Mouse (Mus musculus) forebrain, embryonic 12.5 days (tissue): ENCODE measurements around the gene Tcf7l2. TPM values are rescaled to one million over a fixed set of nuclear protein-coding genes. Genes with fewer than 3 reads are reported as not detected.

ENCODE experiments used
- ATAC-seq: fragments of 200-750 bp; cut with Nextera tagmentation; 2 replicates; pipeline ENCODE4 v1.8.0; 2017; ENCODE audit warnings: moderate TSS enrichment; ENCODE audit not compliant: low FRiP score
- H3K27ac ChIP-seq: fragments of 300-500 bp; sonication (generic); 2 replicates; pipeline ENCODE4 v1.5.1; 2016; ENCODE audit warnings: mild to moderate bottlenecking
- H3K27me3 ChIP-seq: fragments of 300-500 bp; sonication (generic); 2 replicates; pipeline ENCODE4 v1.6.1; 2016; ENCODE audit warnings: mild to moderate bottlenecking
- H3K36me3 ChIP-seq: fragments of 300-500 bp; sonication (generic); replicated peaks from 2 replicates; pipeline ENCODE4 v1.6.1; 2016; ENCODE audit warnings: mild to moderate bottlenecking
- H3K4me1 ChIP-seq: fragments of 300-500 bp; sonication (generic); 2 replicates; pipeline ENCODE4 v1.6.1; 2016
- H3K4me2 ChIP-seq: fragments of 300-500 bp; sonication (generic); 2 replicates; pipeline ENCODE4 v1.6.1; 2016; ENCODE audit warnings: mild to moderate bottlenecking, moderate library complexity
- H3K4me3 ChIP-seq: fragments of 300-500 bp; sonication (generic); replicated peaks from 2 replicates; pipeline ENCODE4 v1.5.1; 2016; ENCODE audit warnings: mild to moderate bottlenecking
- H3K9ac ChIP-seq: fragments of 300-500 bp; sonication (generic); 2 replicates; pipeline ENCODE4 v1.6.1; 2016; ENCODE audit warnings: mild to moderate bottlenecking
- H3K9me3 ChIP-seq: fragments of 300-500 bp; sonication (generic); 2 replicates; pipeline ENCODE4 v1.6.1; 2016
- WGBS: fragments of 180-500 bp; shearing (Covaris S2); methylation state at CpG from one replicate; pipeline ENCODE4 v1.1.7; 2016; 5-methylcytosine and 5-hydroxymethylcytosine counted together
- polyA plus RNA-seq: library from polyadenylated mRNA; unstranded; fragments of >200 nt; fragmentation: Nextera tagmentation; extraction: Ambion mirVana; gene quantifications from 2 replicates; pipeline ENCODE4 v1.2.1, GENCODE M21; 2016

Tcf7l2 gene
- polyA plus RNA-seq, 1 experiment from 2014 or later, result 220 TPM

GRCm38 (mm10) chr19:55862559-55862958, 120.9 kb downstream of the Tcf7l2 start:
- peaks cover 15% of the 10 kb centered on the region; the same call in 1 of the 2 replicates for H3K36me3 ChIP-seq
- no peak overlapping the region for H3K9ac ChIP-seq
- no peak for ATAC-seq
- H3K4me3 ChIP-seq, result no peak overlapping the region
- H3K4me1 ChIP-seq, result no peaks in the 10 kb centered on the region; the same call in 1 of the 2 replicates
- H3K9me3 ChIP-seq, result no peaks in the 10 kb centered on the region
- no peak overlapping the region for H3K27ac ChIP-seq
- 89% methylated on average over 3 of the region's 3 CpGs for WGBS
- H3K27me3 ChIP-seq, result no peaks in the 10 kb centered on the region
- H3K4me2 ChIP-seq, result no peak overlapping the region

GRCm38 (mm10) chr19:55865049-55865448, 123.4 kb downstream of the Tcf7l2 start:
- no peak overlapping the region for H3K4me3 ChIP-seq
- ATAC-seq, result no peak
- no peak overlapping the region for H3K9ac ChIP-seq
- H3K4me1 ChIP-seq, result peaks cover 5% of the 10 kb centered on the region
- peaks cover 15% of the 10 kb centered on the region; the same call in 1 of the 2 replicates for H3K36me3 ChIP-seq
- no peak overlapping the region for H3K27ac ChIP-seq
- no peaks in the 10 kb centered on the region for H3K9me3 ChIP-seq
- H3K4me2 ChIP-seq, result no peak overlapping the region
- H3K27me3 ChIP-seq, result no peaks in the 10 kb centered on the region
- 94% methylated on average over 2 of the region's 2 CpGs for WGBS

GRCm38 (mm10) chr19:55865774-55866578, 124.4 kb downstream of the Tcf7l2 start:
- ATAC-seq, result no peak

GRCm38 (mm10) chr19:55867255-55867654, 125.6 kb downstream of the Tcf7l2 start:
- Histone ChIP-seq H3K4me1 (peaks cover 20% of the 10 kb centered on the region), H3K9ac (no peak overlapping the region), H3K4me3 (no peak overlapping the region)

More at GRCm38 (mm10) chr19:55865774-55866578, 124.4 kb downstream of the Tcf7l2 start:
- Histone ChIP-seq H3K4me1 (peaks cover 14% of the 10 kb centered on the region), H3K9me3 (no peaks in the 10 kb centered on the region), H3K9ac (no peak overlapping the region), H3K4me3 (no peak overlapping the region), H3K4me2 (no peak overlapping the region), H3K27ac (no peak overlapping the region), H3K27me3 (no peaks in the 10 kb centered on the region), H3K36me3 (peaks cover 15% of the 10 kb centered on the region; the same call in 1 of the 2 replicates)
- WGBS, result 90% methylated on average over 13 of the region's 13 CpGs

GRCm38 (mm10) chr19:55867905-55868304, 126.3 kb downstream of the Tcf7l2 start:
- WGBS, result 46% methylated on average over 3 of the region's 3 CpGs
- Histone ChIP-seq H3K9ac (no peak overlapping the region), H3K4me2 (no peak overlapping the region), H3K27me3 (no peaks in the 10 kb centered on the region), H3K4me3 (no peak overlapping the region), H3K4me1 (peaks cover 20% of the 10 kb centered on the region), H3K36me3 (peaks cover 15% of the 10 kb centered on the region; the same call in 1 of the 2 replicates), H3K9me3 (no peaks in the 10 kb centered on the region), H3K27ac (no peak overlapping the region)
- no peak for ATAC-seq

More at GRCm38 (mm10) chr19:55867255-55867654, 125.6 kb downstream of the Tcf7l2 start:
- Histone ChIP-seq H3K9me3 (no peaks in the 10 kb centered on the region), H3K27ac (no peak overlapping the region), H3K36me3 (peaks cover 15% of the 10 kb centered on the region; the same call in 1 of the 2 replicates), H3K4me2 (no peak overlapping the region), H3K27me3 (no peaks in the 10 kb centered on the region)
- WGBS, result 88% methylated on average over 6 of the region's 6 CpGs
- no peak for ATAC-seq

GRCm38 (mm10) chr19:55868597-55868996, 127.0 kb downstream of the Tcf7l2 start:
- no peak for ATAC-seq
- Histone ChIP-seq H3K9ac (no peak overlapping the region), H3K36me3 (peaks cover 12% of the 10 kb centered on the region; the same call in 1 of the 2 replicates), H3K9me3 (no peaks in the 10 kb centered on the region), H3K27me3 (no peaks in the 10 kb centered on the region), H3K4me2 (no peak overlapping the region), H3K4me1 (peaks cover 20% of the 10 kb centered on the region), H3K27ac (no peak overlapping the region), H3K4me3 (no peak overlapping the region)
- 93% methylated on average over 4 of the region's 4 CpGs for WGBS

- no peak for ATAC-seq
- Histone ChIP-seq H3K36me3 (0 out of 2 replicates have a peak, but pooled peaks cover 3% of the 10 kb centered on the region), H3K4me3 (no peak overlapping the region), H3K9me3 (no peaks in the 10 kb centered on the region), H3K27ac (no peak overlapping the region), H3K4me1 (peaks cover 20% of the 10 kb centered on the region), H3K9ac (no peak overlapping the region), H3K27me3 (0 out of 2 replicates have a peak, but pooled peaks cover 4% of the 10 kb centered on the region), H3K4me2 (no peak overlapping the region)
- WGBS, result 83% methylated on average over 12 of the region's 12 CpGs
Measured at GRCm38 (mm10) chr19:55870825-55871224, 129.2 kb downstream of the Tcf7l2 start.

- Histone ChIP-seq H3K4me1 (peaks cover 22% of the 10 kb centered on the region), H3K27ac (no peak overlapping the region), H3K27me3 (0 out of 2 replicates have a peak, but pooled peaks cover 4% of the 10 kb centered on the region), H3K36me3 (no peaks in the 10 kb centered on the region), H3K4me2 (no peak overlapping the region), H3K9ac (no peak overlapping the region), H3K9me3 (no peaks in the 10 kb centered on the region), H3K4me3 (no peak overlapping the region)
- 64% methylated on average over 3 of the region's 3 CpGs for WGBS
- no peak for ATAC-seq
Measured at GRCm38 (mm10) chr19:55871496-55871895, 129.9 kb downstream of the Tcf7l2 start.

GRCm38 (mm10) chr19:55873221-55873620, 131.6 kb downstream of the Tcf7l2 start:
- WGBS, result 79% methylated on average over 3 of the region's 3 CpGs
- no peak overlapping the region for H3K4me2 ChIP-seq

GRCm38 (mm10) chr19:55876501-55876900, 134.9 kb downstream of the Tcf7l2 start:
- H3K4me1 ChIP-seq, result peaks cover 39% of the 10 kb centered on the region
- H3K27ac ChIP-seq, result no peak overlapping the region
- no peaks in the 10 kb centered on the region for H3K36me3 ChIP-seq
- H3K27me3 ChIP-seq, result peaks cover 18% of the 10 kb centered on the region
- no peak overlapping the region for H3K4me3 ChIP-seq
- H3K9ac ChIP-seq, result no peak overlapping the region
- H3K9me3 ChIP-seq, result no peaks in the 10 kb centered on the region
- H3K4me2 ChIP-seq, result no peak overlapping the region
- WGBS, result 63% methylated on average over 3 of the region's 3 CpGs
- no peak for ATAC-seq

More at GRCm38 (mm10) chr19:55873221-55873620, 131.6 kb downstream of the Tcf7l2 start:
- Histone ChIP-seq H3K36me3 (no peaks in the 10 kb centered on the region), H3K4me1 (peaks cover 33% of the 10 kb centered on the region), H3K9me3 (no peaks in the 10 kb centered on the region), H3K27me3 (0 out of 2 replicates have a peak, but pooled peaks cover 4% of the 10 kb centered on the region), H3K27ac (no peak overlapping the region), H3K4me3 (no peak overlapping the region), H3K9ac (no peak overlapping the region)
- ATAC-seq, result no peak

GRCm38 (mm10) chr19:55877404-55877915, 135.8 kb downstream of the Tcf7l2 start:
- Histone ChIP-seq H3K4me3 (no peak overlapping the region), H3K27ac (0 out of 2 replicates have a peak overlapping the region, but pooled peaks have one; percentile 46)

GRCm38 (mm10) chr19:55880664-55881359, 139.2 kb downstream of the Tcf7l2 start:
- ATAC-seq, result no peak
- Histone ChIP-seq H3K9ac (no peak overlapping the region), H3K27ac (no peak overlapping the region), H3K4me3 (no peak overlapping the region), H3K9me3 (no peaks in the 10 kb centered on the region), H3K36me3 (no peaks in the 10 kb centered on the region), H3K27me3 (peaks cover 25% of the 10 kb centered on the region), H3K4me2 (no peak overlapping the region), H3K4me1 (peaks cover 48% of the 10 kb centered on the region)
- 53% methylated on average over 13 of the region's 13 CpGs for WGBS

More at GRCm38 (mm10) chr19:55877404-55877915, 135.8 kb downstream of the Tcf7l2 start:
- Histone ChIP-seq H3K4me1 (peaks cover 38% of the 10 kb centered on the region), H3K9me3 (no peaks in the 10 kb centered on the region), H3K4me2 (peak overlapping the region; percentile 9; the same call in 1 of the 2 replicates), H3K36me3 (no peaks in the 10 kb centered on the region), H3K27me3 (peaks cover 22% of the 10 kb centered on the region), H3K9ac (no peak overlapping the region)
- WGBS, result 12% methylated on average over 7 of the region's 7 CpGs
- peak; percentile 82 for ATAC-seq
